Mouse (Mus musculus): ENCODE data around the gene Med16. TPM values are rescaled to one million over a fixed set of nuclear protein-coding genes. Genes with fewer than 3 reads are reported as not detected.

The Med16 gene
- total RNA-seq, 2 experiments from 2014 or later: 55.0 to 66.5 TPM

DNA sequence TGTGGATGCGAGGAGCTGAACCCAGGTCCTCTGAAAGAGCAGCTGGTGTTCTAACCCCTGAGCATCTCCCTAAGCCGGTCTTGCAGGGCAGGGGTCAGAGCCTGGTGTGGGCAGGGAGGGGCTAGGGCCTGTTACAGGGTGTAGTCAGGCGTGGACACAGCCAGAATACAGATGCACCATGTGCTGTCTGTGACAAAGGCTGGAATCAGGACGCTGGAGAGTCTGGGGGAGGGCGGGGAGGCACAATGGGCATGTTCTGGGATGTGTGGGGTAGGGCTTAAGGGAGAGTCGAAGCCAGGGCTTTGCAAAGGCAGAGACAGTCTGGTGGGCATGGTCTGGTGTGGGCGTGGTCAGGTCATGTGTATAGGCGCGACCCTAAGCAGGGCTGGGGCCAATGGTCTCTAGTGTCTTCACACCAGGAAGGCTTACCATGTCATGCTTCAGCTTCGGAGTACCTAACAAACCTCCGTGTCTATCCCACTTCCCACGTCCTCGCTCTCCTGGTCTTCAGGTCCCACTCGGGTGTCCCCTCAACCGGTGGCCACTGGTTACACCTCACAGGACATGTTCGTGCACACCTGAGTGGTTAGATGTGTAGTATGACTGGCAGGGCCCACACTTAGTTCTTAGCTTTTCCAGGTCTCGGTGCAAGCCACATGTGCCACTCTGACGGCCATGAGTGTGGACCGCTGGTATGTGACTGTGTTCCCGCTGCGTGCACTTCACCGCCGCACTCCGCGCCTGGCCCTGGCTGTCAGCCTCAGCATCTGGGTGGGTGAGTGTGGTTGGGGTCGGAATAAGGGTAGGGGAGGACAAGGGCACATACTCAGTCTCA is 11.6 kb upstream of the Med16 start:
- intact Hi-C loops (cut with DNase I): no loop called here
- no peak for DNase-seq (ENCODE audit: low spot score in 2 of 2)

DNA sequence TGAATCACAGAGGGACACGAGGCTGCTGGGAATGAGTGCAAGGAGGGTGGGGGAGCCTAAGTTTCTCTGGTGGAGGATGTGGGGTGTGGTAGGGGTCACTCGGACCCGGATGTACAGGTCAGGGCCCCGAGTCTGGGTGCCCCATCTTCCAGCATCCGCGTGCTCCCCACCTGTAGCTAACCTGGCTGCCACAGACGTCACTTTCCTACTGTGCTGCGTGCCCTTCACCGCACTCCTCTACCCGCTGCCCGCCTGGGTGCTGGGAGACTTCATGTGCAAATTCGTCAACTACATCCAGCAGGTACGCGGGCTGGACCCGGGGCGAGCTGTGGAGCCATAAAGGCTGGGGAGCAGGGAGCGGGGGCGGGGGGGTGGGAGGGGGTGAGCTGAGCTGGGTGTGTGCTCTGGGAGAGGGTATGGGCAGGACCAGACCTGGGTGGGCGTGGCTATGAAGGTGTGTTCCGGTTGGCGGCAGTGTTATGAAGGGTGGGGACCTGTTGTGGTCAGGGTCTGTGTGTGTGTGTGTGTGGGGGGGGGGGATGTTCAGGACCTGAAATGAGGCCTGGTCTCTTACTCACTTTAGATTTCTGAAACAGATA is 10.6 kb upstream of the Med16 start:
- intact Hi-C loops (cut with DNase I): no loop called here
- no peak for DNase-seq (ENCODE audit: low spot score in 2 of 2)

DNA sequence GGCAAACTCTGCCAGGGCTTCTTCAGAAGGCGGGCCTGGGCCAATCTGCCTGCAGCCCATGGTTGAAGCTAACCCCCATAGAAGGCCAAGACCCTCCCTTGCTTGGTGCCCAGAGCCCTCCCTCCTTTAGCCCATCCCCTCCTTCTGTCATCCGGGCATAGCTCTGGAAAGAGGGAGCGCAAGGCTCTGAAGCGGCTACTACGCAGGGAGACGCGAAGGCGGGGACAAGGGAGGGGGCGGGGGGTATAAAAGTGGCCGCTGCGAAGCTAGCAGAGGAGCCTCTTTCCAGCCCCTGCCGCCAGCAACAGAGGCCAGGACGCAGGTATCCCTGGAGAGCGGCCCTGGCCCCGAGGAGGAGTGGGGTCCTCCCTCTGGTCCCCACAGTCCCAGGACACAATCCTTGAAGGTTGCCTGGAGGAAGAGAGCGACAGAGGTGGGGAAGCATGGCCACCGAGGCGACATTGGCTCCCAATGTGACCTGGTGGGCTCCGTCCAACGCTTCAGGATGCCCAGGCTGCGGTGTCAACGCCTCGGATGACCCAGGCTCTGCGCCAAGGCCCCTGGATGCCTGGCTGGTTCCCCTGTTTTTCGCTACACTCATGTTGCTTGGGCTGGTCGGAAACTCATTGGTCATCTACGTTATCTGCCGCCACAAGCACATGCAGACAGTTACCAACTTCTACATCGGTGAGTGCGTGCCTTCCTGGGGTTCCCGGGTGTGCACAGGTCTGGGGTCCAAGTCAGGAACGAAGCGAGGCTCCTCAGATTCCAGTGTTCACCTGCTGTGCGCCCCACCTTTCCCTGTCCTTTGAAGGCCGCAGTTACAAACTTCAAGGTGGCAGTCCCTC is 9.7 kb upstream of the Med16 start:
- no peak for DNase-seq (ENCODE audit: low spot score in 2 of 2)
- intact Hi-C loops (cut with DNase I): no loop called here

DNA sequence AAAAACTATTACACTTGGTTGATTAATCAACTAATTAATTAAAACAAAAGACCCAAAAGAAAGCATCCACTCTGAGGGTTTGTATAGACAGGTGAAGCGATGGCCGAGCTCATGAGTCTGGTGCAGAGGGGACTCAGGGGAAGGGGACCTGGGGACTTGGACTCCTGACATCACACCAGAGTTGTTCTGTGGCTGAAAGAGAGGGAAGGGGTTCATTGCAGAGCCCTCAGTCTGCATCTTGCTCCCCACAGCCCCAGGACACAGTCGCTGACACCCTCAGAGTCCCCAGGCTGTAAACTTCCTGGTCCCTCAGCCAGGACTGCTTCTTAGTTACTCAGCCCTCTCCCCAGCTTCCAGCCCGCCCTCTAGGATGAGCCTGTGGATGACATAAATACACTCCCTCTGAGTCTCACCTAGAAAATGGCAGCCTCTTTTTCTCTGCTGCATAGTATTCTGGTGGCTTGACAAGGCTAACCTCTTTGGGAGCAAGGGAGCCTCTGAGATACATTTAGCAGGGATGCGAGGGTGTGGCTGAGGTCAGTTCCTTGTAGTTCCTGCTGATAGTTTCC is 8.9 kb upstream of the Med16 start:
- intact Hi-C loops (cut with DNase I): no loop called here
- DNase-seq (ENCODE audit: low spot score in 2 of 2): no peak

DNA sequence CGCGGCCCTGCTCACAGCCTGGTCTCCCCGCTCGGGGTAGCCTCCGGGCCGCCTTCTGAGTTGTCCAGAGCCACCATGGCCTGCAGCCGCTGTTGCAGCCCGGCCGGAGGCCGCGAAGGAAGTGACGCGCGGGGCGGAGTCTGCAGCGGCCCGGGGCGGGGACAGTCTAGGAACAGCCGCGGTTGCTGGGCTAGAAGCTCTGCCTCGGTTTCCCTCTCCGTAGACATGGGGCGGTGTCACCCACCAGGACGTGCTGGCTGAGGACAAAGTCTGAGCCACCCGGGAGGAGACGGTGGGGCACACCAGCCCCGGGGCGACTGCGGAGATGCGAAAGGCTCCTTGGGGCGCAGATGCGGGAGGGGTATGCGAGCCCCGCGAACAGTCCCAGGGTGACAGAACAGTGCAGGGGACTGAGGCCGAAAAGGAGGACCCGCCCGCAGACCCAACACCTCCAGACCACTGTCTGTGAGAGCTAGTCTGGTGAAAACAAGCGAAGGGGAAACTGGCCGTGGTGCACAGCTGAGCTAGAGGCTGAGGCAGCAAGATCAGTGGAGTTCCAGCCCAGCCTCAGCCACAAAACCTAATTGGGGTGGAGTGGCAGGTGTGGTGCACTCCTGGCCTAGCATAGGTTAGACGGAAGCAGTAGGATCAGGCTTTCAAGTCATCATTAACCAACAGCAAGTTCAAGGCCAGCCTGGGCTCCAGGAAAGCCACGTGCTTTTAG is 8.2 kb upstream of the Med16 start, which contains the start of gene Kiss1r:
Kiss1r (plus strand) TSS at position 164 of the 724 bp plus-strand sequence.
- DNase-seq (ENCODE audit: low spot score in 2 of 2): peak; percentile 64 to 84
- intact Hi-C loops (cut with DNase I): no loop called here

DNA sequence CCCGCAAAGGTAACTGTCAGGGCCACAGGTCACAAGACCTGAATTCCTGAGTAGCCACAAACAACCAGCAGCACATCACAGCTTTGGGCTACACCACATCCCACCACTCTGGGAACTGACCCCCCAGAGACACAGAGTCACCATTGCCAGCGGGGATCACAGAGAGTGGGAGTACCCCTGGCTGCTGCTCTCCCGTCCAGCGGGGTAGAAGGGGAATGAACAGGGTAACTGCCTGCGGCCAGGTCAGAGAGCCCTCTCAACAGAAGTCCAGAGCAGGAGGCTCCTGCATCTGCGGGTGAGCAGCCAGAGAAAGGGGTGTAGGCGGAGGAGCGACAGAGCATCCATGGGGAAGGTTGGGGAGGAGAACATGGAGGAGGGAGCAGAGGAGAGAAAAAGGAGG is 7.4 kb upstream of the Med16 start:
- intact Hi-C loops (cut with DNase I): no loop called here
- peak in 1 of 2 experiments; percentile 36 for DNase-seq (ENCODE audit: low spot score in 2 of 2)

DNA sequence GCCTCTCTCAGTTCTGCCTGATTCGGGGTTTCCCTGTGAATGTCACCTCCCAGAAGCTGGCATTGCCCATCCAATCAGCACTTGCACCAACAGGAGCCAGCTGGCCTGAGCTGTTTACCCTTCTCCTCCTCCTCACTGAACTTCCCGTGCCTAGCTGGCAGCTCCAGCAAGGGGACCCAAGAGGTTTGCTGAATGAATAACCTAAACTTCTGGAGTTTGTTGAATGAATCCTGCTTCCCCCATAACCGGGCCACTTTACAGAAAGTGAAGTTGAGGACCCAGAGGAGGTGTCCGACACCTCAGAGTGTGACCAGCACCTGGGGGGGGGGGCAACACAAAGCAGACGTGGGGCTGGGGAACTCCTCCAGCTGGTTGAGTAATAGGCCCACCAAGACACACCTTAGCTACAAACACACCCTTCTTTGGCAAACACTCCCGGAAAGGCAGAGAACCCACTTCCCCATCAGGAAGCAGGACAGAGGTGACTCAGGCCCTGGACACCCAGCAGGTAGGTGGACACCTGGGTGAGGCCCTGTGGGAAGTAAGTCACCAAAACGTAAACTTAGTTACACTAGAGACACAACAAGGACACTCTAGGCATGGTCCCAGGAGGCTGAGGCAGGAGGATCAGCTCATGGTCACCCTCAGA is 6.3 kb upstream of the Med16 start:
- intact Hi-C loops (cut with DNase I): no loop called here
- no peak for DNase-seq (ENCODE audit: low spot score in 2 of 2)

DNA sequence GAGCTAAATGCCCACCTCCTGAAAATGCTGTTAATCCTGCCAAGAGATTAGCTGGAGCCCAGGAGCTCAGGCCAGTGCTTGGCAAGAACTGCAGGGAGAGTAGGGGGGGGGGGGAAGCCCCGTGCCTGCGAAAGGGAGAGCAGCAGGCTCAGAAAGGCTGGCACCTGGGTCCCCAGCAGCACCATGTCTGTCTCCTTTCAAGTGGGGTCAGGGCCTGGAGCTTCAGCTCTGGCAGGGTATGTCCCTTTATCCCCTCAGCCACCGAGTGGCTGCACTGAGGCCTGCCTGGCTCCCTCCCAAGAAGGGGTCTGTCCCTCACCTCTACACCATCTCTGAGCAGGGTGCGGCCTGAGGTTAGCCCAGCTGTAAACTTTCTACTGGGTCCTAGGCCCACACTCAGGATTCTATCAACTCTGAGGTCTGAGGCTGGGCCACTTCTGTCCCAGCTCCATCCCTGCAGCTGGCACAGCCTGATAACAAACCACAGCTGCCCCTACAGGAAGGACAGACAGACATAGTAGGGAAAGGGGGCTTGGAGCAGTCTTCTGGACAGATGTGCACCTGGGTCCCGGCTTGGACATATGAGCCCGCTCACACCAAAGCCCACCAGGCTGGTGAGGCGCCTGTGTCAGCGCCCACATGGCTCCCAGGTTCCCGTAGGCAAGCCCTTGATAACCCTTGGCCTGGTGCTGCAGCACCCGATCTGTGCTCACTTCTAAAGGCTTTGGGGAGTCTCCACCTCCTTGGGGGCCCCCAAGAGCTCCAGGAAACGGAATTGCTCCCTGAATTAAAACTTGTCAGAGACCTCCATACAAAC is 5.6 kb upstream of the Med16 start:
- intact Hi-C loops (cut with DNase I): no loop called here
- no peak for DNase-seq (ENCODE audit: low spot score in 2 of 2)

DNA sequence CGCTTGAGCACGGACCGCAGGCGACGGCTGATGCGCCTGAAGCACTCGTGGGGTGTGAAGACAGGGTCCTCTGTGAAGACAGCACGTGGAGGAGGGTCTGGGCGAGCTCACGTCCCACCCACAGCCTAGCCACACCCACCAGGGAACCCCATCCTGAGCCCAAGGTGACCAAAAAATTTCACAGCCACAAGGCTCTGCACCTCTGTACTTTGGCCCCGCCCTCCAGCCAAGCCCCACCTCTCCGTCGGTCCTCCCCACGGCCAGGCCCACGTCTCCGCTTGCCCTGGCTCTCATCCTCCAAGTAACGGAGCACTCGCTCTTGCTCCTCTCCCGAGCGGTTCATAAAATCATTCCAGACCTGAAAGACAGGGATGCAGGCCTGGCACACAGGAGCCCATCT is 3.7 kb upstream of the Med16 start:
- DNase-seq (ENCODE audit: low spot score in 2 of 2): no peak
- intact Hi-C loops (cut with DNase I): no loop called here

DNA sequence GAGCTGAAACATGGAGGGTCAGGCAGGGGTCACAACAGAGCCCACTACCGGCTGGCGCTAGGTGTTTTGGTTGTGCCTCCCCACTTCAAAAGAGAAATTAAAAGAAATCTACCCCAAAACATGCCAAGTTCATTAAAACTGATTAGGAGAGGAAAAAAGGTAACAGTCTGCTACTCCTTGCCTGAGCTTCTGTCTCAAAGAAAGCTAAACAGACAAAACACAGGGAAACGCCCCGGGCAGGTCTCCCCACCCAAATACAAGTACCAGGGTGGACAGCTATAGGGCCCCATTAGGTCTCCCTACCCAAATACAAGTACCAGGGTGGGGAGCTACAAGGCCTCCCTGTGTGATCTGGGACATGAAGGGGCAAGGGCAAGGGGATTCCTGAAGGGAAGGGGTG is 1.8 kb upstream of the Med16 start, which contains the start of gene Gm26602:
Gm26602 (plus strand) TSS at position 301 of the 400 bp plus-strand sequence.
- no peak for DNase-seq (ENCODE audit: low spot score in 2 of 2)
- intact Hi-C loops (cut with DNase I): no loop called here

DNA sequence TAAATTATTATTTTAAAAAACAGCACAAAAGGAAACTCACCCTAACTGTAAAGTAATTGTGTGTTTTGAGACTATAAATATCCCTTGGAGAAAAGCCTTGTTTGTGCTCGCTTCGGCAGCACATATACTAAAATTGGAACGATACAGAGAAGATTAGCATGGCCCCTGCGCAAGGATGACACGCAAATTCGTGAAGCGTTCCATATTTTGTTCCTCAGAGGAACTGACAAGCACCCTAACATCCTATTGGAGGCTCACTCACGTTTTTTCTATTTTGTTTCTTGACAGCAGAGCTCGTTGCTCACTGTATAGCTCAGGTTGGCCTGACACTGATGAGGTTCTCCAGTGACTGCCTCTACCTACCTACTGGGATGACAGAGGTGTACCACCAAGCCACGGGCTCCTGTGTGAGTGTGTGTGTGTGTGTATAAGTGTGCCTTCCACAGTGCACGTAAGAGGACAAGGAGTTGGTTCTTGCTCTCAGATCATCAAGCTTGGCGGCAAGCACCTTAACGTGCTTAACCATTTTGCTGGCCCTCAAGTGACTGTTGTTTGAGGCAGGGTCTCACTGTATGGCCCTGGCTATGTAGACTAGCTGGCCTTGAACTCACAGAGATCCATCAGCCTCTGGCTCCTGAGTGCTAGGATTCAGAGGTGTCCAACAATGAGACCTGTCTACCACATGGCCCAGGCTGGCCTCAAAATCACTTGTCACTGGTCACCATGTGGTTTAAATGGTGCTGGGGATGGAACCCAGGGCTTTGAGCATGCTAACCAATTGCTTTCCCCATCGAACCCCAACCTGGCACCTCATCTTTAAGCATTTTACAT is 584 bp upstream of the Med16 start:
- peak; percentile 65 to 84 for DNase-seq (ENCODE audit: low spot score in 2 of 2)

DNA sequence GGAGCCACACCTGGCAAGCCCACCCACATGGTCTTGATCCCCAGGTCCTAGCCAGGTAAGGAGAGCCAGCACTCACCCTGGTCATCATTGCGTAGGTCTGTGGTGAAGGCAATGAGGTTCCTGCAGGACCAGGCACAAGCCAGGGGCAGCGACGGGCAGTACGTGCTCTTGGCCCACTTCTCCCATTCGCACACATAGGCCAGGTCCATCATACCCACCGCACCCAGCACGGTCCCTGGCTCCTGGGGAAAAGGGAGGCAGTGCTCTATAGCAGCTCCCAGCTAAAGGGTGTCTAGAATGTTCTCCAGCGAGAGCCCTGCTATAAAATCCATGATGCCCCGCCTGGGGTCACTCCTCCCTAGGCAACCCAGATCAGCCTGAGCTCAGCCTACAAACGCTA is 1.3 kb downstream of the Med16 start:
- intact Hi-C loops (cut with DNase I): no loop called here
- no peak for DNase-seq (ENCODE audit: low spot score in 2 of 2)

More for the DNA sequence above, 584 bp upstream of the Med16 start:
- intact Hi-C loops (cut with DNase I): no loop called here

DNA sequence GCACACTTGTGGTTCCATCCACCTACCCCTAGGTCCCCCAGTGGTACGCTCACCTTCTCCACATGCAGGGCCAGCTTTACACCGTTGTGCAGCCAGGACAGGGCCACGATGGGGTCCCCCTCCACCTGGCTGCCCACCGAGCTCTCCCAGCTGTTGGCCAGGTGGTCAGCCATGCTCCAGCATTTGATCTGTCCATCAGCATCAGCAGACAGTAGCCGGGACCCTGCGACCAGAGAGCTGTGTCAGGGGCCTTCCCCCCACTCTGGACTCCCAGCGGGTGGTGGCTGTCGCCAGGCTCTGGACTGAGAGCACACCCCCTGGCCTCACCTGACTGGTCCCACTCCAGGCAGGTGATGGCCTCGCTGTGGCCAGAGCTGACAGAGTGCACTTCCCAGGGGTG is 2.0 kb downstream of the Med16 start:
- intact Hi-C loops (cut with DNase I): no loop called here
- no peak for DNase-seq (ENCODE audit: low spot score in 2 of 2)

DNA sequence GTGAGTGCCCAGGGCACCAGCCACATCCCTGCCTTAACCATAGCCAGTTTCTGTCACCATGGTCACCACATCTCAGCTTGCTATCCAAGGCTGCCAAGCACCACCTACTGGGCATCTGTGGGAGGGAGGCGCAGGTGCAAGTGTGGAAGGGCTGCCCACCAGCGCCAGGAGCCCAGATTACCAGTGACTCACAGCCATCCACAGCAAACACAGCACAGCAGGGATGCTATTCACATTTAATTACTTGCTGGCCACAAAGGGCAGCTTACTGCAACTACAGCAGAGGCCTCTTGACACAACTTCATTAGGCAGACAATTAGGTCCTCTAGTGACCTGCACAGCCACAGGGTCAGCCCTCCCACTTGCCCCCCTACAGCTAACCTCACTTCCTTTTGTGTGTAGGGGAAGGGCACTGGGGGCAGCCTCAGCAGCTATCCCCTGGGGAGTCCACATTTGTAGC is 7.7 kb downstream of the Med16 start:
- peak; percentile 71 to 92 for DNase-seq (ENCODE audit: low spot score in 2 of 2)
- intact Hi-C loops (cut with DNase I): no loop called here

DNA sequence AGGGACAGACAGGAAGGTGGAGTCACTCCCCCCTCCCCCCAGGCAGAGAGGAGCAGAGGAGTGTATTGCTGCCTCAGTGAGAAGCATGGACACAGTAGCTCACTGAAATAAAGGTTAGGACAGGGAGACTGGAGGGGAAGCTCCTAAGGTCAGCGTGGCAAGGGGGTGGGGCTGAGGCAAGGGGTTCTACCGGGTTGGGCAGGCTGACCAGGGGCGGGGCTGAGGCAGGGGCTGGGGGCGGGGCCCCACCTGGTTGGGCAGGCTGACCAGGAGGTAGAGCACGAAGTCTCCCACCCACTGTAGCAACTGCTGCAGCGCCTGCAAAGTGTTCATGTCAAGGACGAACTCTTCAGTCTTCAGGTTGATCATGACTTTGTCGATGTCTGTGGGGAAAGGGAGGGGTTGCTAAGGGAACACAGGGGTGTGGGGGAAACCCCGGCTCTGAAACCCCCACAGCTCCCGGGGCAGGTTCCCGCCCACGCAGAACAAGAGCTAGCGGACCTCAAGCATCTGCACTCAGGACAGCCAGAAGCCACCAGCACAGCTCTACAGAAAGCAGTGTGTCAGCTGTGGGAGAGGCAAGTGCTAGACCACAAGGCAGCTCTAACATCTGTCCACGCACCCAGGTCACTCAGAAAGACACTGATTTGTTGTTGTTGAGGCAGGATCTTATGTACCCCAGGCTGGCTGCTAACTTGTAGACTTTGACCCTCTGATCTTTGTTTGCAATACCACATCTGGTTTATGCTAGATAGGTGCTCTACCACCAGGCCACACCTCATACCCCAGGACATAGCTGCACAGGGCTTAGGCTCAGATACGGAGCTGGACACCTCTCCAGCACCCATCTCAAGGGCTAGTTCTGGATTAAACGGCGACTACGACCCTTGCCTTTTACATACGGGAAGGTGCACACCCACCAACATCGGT is 11.1 kb downstream of the Med16 start:
- DNase-seq (ENCODE audit: low spot score in 2 of 2): no peak
- intact Hi-C loops (cut with DNase I): no loop called here

DNA sequence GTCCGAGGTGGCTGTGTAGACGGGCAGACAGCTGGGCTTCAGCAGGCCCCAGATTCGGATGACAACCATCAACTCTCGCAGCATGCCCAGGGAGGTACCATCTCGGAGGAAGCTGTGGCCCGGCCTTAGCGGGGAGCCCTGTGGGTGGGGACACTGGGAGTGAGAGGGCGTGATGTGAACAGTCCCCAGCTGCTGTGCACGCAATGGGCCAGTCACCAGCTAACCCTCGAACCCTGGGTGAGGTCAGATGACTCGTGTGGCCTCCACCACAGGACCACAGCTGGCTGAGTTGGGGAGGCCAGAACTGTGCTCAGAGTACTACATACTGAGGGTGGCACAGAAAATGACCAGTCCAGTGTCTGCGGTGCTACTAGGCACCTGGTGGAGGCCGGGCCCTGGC is 11.9 kb downstream of the Med16 start:
- intact Hi-C loops (cut with DNase I): no loop called here
- DNase-seq (ENCODE audit: low spot score in 2 of 2): no peak
